Mouse (Mus musculus) limb, embryonic 14.5 days (tissue): ENCODE data around the gene Get4. TPM values are rescaled to one million over a fixed set of nuclear protein-coding genes. Genes with fewer than 3 reads are reported as not detected.

Experiments
- ATAC-seq: fragments of 200-750 bp; cut with Nextera tagmentation; 2 replicates; pipeline ENCODE4 v1.8.0; 2017; ENCODE audit warnings: low read depth, moderate number of reproducible peaks, moderate TSS enrichment; ENCODE audit not compliant: low FRiP score
- DNase-seq: peaks from one replicate; pipeline ENCODE4 v3.0.0-alpha.2; 2015; ENCODE audit warnings: low spot score
- H3K27ac ChIP-seq: fragments of 300-500 bp; sonication (generic); replicated peaks from 2 replicates; pipeline ENCODE4 v1.5.1; 2014; ENCODE audit warnings: low read depth, mild to moderate bottlenecking, low read length, moderate library complexity, mixed read lengths
- H3K27me3 ChIP-seq: fragments of 300-500 bp; sonication (generic); 2 replicates; pipeline ENCODE4 v1.6.1; 2014; ENCODE audit warnings: low read length, mixed read lengths; ENCODE audit not compliant: control insufficient read depth, insufficient read depth
- H3K36me3 ChIP-seq: fragments of 300-500 bp; sonication (generic); 2 replicates; pipeline ENCODE4 v1.6.1; 2014; ENCODE audit warnings: mild to moderate bottlenecking, low read length, moderate library complexity, mixed read lengths; ENCODE audit not compliant: control insufficient read depth, insufficient read depth
- H3K4me1 ChIP-seq: fragments of 300-500 bp; sonication (generic); 2 replicates; pipeline ENCODE4 v1.6.1; 2014; ENCODE audit warnings: antibody characterized with exemption, low read length, mixed read lengths; ENCODE audit not compliant: control insufficient read depth, insufficient read depth
- H3K4me2 ChIP-seq: fragments of 300-500 bp; sonication (generic); replicated peaks from 2 replicates; pipeline ENCODE4 v1.6.1; 2014; ENCODE audit warnings: low read depth, mild to moderate bottlenecking, low read length, moderate library complexity; ENCODE audit not compliant: severe bottlenecking
- H3K4me3 ChIP-seq: fragments of 300-500 bp; sonication (generic); replicated peaks from 2 replicates; pipeline ENCODE4 v1.5.1; 2014; ENCODE audit warnings: low read length
- H3K9ac ChIP-seq: fragments of 300-500 bp; sonication (generic); 2 replicates; pipeline ENCODE4 v1.6.1; 2014; ENCODE audit warnings: mild to moderate bottlenecking, low read depth, low read length, moderate library complexity; ENCODE audit not compliant: severe bottlenecking
- H3K9me3 ChIP-seq: fragments of 300-500 bp; sonication (generic); 2 replicates; pipeline ENCODE4 v1.6.1; 2016; ENCODE audit warnings: low read length; ENCODE audit not compliant: control insufficient read depth
- POLR2A ChIP-seq: fragments of 200-500 bp; IDR thresholded peaks from 2 replicates; pipeline ENCODE4 v1.8.0; 2012; ENCODE audit warnings: inconsistent platforms, mild to moderate bottlenecking, moderate library complexity, borderline replicate concordance; ENCODE audit not compliant: insufficient read depth, insufficient read length; ENCODE audit errors: extremely low read depth
- WGBS: fragments of 180-500 bp; shearing (Covaris S2); extraction: QIAGEN DNeasy Blood & Tissue Kit; methylation state at CpG from one replicate; pipeline ENCODE4 v1.1.7; 2014; 5-methylcytosine and 5-hydroxymethylcytosine counted together
- polyA plus RNA-seq, 2 experiments: library from polyadenylated mRNA; depleted of rRNA in 1 of 2; stranded (reverse) in 1 of 2; unstranded in 1 of 2; fragments of >200 nt; fragmentation: Nextera tagmentation in 1 of 2; extraction: Ambion mirVana in 1 of 2; gene quantifications; 2 replicates each; pipeline versions ENCODE4 v1.2.1 to v1.2.3; 2012 to 2014

Get4 gene
- polyA plus RNA-seq (2012; rRNA removed) (136 and 149 TPM in 2 replicates), polyA plus RNA-seq (2014; fragmentation: Nextera tagmentation; extraction: Ambion mirVana) (152 and 154 TPM in 2 replicates)

DNA sequence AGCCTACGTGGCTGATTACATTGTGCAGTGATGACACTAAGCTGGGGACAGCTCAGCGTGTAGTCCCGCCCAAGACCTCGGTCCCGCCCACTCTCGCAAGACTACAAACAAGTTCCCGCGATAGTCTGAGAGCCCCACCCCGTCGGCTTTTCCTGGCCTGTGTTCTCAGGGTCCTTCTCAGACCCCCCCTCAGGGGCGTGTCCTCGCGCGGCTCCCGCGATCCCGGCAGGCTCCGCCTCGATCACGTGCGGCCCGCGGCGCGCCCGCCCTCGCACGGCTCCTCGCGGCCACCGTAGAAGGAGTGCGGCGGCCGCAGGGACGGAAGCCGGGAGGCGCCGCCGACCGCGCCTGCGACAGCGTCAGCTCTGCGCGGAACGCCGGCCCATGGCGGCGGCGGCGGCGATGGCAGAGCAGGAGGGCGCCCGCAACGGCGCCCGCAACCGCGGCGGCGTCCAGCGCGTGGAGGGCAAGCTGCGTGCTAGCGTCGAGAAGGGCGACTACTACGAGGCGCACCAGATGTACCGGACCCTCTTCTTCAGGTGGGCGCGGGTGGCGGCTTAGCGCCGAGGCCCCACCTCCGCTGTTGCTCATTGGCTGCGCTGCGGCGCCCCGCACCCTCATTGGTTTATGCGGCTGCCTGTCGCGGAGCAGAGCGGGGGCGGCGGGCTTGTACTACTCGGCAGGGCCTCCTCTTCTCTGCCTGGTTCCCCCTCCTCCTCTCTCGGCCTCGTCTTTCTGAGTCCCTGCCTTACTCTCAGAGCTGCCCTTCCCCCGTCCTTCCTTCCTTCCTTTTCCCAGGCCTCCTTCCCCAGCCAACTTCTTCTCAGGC, at the start of gene Get4:
TSS of gene Get4 (plus strand) at position 244 of the 829 bp plus-strand sequence.
- H3K27ac ChIP-seq: peak within 1 kb of the TSS; percentile 85
- peaks cover 34% of the 10 kb centered on the region for H3K36me3 ChIP-seq
- 0 out of 2 replicates have a peak, but pooled peaks have one; percentile 37 for TF ChIP-seq POLR2A
- no peaks in the 10 kb centered on the region for H3K27me3 ChIP-seq
- peak; percentile 100 for DNase-seq
- under 1% methylated on average over 57 of the region's 90 CpGs for WGBS
- peak; percentile 94 for ATAC-seq
- peak within 1 kb of the TSS; percentile 80 for H3K4me3 ChIP-seq
- peak within 1 kb of the TSS; percentile 78 for H3K9ac ChIP-seq
- no peaks in the 10 kb centered on the region for H3K9me3 ChIP-seq
- peaks cover 8% of the 10 kb centered on the region for H3K4me1 ChIP-seq
- H3K4me2 ChIP-seq: peak within 1 kb of the TSS; percentile 64

GRCm38 (mm10) chr5:139203312-139203711, 48.8 kb upstream of the Get4 start:
- H3K27ac ChIP-seq: no peak overlapping the region
- 0 out of 2 replicates have a peak, but pooled peaks cover 4% of the 10 kb centered on the region for H3K36me3 ChIP-seq
- ATAC-seq (no peak), DNase-seq (no peak)
- 85% methylated on average over 5 of the region's 5 CpGs for WGBS
- TF ChIP-seq POLR2A: no peak
- H3K4me2 ChIP-seq: no peak overlapping the region
- H3K9me3 ChIP-seq: no peaks in the 10 kb centered on the region
- H3K4me3 ChIP-seq: no peak overlapping the region
- peaks cover 8% of the 10 kb centered on the region for H3K4me1 ChIP-seq
- no peaks in the 10 kb centered on the region for H3K27me3 ChIP-seq
- H3K9ac ChIP-seq: no peak overlapping the region

DNA sequence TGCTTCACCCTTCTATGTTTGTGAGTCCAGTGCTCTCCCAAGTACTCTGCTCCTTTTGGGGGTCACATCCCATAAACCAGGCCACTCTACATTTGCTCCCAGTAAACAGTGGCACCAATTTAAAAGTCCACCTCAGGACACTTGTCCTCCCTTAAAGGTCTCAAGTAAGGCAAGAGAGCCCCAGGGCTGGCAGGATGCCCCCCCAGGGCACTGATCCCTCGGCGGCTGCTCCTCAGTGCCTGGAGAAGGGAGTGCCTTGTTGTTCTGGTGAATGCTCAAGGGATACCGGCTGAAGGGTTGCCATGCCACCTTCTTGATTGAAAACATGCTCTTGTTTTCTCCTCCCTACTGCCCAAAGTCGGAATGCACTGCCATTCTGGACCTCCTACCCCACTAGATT, 46.0 kb upstream of the Get4 start:
- Histone ChIP-seq H3K27ac (no peak overlapping the region), H3K36me3 (peaks cover 10% of the 10 kb centered on the region; the same call in 1 of the 2 replicates), H3K4me2 (no peak overlapping the region), H3K27me3 (no peaks in the 10 kb centered on the region), H3K4me1 (peaks cover 8% of the 10 kb centered on the region), H3K4me3 (no peak overlapping the region), H3K9me3 (no peaks in the 10 kb centered on the region), H3K9ac (no peak overlapping the region)
- no peak for TF ChIP-seq POLR2A
- DNase-seq (no peak), ATAC-seq (no peak)
- WGBS: 60% methylated on average over 4 of the region's 4 CpGs

- Histone ChIP-seq H3K4me2 (no peak overlapping the region), H3K9ac (no peak overlapping the region)
- 72% methylated on average over 7 of the region's 7 CpGs for WGBS
Measured at GRCm38 (mm10) chr5:139206525-139206924, 45.6 kb upstream of the Get4 start.

DNA sequence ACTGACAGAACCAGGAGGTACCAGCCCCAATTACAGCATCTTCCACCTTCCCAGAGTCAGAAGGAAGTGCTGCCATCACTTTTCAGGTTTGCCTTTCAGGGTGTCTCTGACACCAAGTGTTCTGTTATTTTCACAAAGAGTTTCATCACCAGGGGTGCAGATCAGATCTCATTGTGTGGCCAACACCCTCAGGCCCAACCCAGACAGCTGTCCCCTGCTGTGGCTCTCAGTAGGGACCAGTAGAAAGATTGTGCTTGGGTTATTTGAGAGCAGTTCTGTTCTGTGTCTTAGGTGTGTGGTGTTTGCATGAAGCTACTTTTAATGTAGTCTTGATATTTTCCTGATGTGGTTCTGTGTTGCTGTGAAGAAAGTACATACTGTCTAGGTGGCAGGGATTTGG, 43.9 kb upstream of the Get4 start:
- DNase-seq (no peak), ATAC-seq (no peak)
- H3K4me2 ChIP-seq: no peak overlapping the region
- no peak for TF ChIP-seq POLR2A
- no peak overlapping the region for H3K27ac ChIP-seq
- no peaks in the 10 kb centered on the region for H3K27me3 ChIP-seq
- no peaks in the 10 kb centered on the region for H3K9me3 ChIP-seq
- H3K4me1 ChIP-seq: no peaks in the 10 kb centered on the region
- H3K36me3 ChIP-seq: peaks cover 10% of the 10 kb centered on the region; the same call in 1 of the 2 replicates
- H3K4me3 ChIP-seq: no peak overlapping the region
- no peak overlapping the region for H3K9ac ChIP-seq

More at GRCm38 (mm10) chr5:139206525-139206924, 45.6 kb upstream of the Get4 start:
- Histone ChIP-seq H3K36me3 (peaks cover 10% of the 10 kb centered on the region; the same call in 1 of the 2 replicates), H3K27me3 (no peaks in the 10 kb centered on the region), H3K27ac (no peak overlapping the region), H3K4me3 (no peak overlapping the region), H3K4me1 (peaks cover 5% of the 10 kb centered on the region), H3K9me3 (no peaks in the 10 kb centered on the region)
- DNase-seq (no peak), ATAC-seq (no peak)
- no peak for TF ChIP-seq POLR2A
